Mouse (Mus musculus) c-Kit-positive CD71-positive TER-119-positive erythroid progenitor cells, embryonic 14.5 days (primary cell): Measurements from ENCODE around the gene Ino80b.

ENCODE experiments used
- DNase-seq: peaks from one replicate; pipeline ENCODE4 v3.0.0-alpha.2; 2013; ENCODE audit warnings: low spot score

The Ino80b gene

GRCm38 (mm10) chr6:83140044-83140443 is 14.8 kb upstream of the Ino80b start:
- no peak for DNase-seq

DNA sequence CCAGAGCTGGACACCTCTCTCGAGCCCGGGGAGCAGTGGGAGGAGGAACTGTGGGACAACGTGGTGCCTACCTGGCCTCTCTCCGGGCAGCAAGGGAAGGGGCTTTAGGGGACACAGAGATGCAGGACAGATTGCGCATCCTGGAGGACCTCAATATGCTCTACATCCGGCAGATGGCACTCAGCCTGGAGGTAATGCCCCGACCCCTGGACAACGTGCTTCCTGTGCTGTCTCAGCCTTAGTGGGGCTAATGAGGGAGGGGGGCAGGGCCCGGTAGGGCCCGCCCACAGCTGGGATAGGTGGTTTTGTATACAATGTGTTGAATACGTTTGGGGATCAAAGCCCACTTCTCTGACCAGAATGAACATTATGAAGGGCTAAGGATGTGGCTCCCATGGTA is 12.8 kb upstream of the Ino80b start:
- no peak for DNase-seq

DNA sequence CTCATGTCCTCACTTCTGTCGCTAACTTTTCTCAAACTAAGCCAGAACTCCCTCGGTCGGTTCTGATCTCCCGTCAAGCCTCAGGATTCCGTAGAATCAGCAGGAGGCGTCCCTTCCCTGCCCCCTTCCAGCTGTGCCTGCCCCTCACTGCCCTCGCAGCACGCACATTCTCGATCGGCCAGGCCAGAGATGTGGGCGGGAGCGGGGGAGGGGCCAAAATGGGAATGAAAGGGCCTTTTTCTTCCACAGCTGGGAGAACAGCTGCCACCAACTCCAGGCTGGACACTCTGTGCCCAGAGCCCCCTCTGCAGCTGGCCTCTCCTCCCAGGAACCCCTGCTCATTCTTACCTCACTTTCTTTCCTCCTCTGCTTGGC is 12.3 kb upstream of the Ino80b start:
- no peak for DNase-seq

- DNase-seq, result no peak
Measured at GRCm38 (mm10) chr6:83136881-83137575, 11.8 kb upstream of the Ino80b start.

DNA sequence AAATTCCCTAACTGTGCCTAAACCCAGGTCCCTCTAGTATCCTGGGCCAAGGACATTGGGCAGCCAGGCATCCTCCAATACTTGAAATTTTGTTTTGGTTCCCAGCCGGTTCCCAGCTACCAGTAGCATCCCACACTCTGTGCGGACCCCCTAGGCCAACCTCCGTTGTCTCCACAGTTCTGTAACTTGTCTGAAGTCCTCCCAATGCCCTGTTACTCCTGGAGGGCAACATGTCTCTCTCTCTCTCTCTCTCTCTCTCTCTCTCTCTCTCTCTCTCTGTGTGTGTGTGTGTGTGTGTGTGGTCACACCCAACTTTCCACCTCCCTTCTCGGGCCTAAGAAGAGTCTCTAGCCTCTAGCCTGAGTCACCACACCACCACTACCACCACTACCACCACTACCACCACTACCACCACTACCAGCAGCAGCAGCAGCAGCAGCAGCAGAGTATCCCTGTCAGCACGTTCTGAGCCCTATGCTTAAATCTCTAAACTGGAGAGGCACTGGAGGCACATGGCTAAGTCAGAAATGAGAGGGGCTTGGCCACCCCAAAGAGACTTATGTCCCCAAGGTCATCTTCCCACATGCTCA is 11.2 kb upstream of the Ino80b start:
- no peak for DNase-seq

- no peak for DNase-seq
Measured at GRCm38 (mm10) chr6:83135571-83136161, 10.4 kb upstream of the Ino80b start.

- DNase-seq, result no peak
Measured at GRCm38 (mm10) chr6:83134951-83135513, 9.8 kb upstream of the Ino80b start, which contains the start of gene Rtkn. Gene Rtkn (plus strand): TSS chr6:83135463.

DNA sequence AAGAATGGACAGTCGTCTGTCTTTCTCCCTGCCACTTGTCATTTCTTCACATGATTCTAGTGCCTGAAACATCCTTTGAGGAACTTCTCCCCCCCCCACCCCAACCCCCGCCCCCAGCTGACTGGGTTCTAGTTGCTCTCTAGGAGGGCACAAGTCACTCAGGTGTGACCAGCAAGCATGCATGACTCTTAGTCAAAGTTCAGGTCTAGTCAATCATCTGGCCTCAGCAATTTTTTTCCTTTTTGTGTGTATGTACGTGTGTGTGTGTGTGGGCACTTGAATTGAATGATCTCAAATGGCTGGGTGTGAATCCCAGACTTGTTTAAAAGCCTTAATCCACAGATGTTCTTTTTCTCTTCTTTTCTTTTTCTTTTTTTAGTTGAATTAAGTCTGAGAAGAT is 9.0 kb upstream of the Ino80b start:
- DNase-seq, result no peak

DNA sequence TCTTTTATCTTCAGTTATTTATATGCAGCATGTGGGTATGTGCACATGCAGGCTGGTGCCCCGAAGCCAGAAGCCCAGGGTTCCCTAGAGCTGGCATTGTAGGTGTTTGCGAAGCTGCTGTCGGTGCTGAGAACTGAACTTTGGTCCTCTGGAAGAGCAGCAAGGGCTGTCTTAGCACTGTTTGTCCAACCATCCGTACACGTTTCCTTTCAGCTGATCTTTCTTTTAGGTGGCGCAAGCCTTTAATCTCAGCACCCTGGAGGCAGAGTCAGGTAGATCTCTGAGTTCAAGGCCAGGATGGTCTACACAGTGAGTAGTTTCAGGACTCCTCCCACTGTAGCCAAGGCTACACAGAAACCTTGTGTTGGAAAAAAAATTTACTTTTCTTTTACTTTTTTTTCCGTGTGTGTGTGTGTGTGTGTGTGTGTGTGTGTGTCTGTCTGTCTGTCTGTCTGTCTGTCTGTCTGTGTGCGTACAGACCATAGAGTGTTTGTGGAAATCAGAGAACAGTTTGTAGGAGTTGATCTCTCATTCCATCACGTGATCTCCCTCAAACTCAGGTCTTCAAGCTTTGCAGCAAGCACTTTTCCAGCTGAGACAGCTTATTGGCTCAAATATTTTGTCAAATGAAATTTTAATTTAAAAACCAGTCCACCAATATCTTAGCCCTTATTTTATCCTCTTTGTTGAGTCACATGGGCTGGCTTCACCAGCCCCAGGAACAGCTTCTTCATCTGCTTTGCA is 7.1 kb upstream of the Ino80b start:
- DNase-seq, result no peak

DNA sequence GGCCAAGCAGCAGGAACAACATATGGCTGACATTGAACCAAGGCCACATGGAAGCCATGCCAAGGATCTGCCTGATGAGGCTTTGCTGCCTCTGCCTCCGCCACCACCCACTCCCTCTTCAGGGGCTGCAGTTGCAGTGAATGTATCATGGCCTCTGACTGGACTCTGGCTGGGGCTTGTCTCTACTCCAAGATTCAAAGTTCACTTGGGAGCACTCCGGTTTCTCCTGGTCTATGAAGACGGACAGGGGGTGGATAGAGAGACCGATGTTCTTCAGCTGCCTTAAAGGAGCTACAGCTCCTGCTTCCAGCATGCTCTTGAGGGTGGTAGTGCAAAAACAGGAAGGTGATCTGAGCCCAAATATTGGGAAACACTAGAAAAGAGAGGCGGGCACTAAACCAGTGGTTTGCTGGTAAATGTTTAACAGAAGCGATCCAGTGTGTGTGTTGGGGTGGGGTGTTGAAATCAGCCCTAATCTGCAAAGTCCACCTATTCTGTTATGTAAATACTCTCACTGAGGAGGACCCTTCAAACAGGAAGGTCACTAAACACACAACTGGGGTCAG is 6.3 kb upstream of the Ino80b start:
- no peak for DNase-seq

DNA sequence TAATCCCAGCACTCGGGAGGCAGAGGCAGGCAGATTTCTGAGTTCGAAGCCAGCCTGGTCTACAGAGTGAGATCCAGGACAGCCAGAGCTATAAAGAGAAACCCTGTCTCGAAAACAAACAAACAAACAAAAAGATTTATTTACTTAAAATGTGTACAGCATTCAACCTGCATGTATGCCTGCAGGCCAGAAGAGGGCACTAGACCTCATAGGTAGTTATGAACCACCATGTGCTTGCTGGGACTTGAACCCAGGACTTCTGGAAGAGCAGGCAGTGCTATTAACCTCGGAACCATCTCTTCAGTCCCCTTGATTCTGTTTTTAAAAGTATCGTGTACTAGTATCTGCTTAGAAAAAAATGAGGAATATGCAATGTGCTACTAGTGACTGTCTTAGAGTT is 2.2 kb upstream of the Ino80b start:
- DNase-seq, result no peak

DNA sequence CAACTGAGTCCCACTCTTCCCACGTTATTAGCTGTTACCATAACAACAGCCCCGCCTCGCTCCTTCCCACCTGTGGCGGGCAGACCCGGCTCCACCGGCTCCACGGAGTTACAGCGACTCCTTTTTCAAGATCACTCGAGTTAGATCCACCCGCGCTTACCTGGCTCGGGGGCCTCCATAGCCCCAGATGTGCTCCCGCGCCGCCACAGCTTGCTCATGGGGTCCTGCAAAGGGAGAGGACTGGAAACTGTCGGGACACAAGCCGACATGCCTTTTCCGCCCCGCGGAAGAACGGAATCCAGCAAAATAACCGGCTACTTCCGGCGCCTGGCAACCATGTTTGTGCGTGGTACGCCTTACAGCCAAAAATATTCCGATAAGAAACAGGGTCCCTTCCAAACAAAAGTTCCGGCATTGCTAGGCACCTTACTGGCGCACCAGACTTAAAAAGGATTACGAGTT is 349 bp downstream of the Ino80b start:
- peak; percentile 94 for DNase-seq

DNA sequence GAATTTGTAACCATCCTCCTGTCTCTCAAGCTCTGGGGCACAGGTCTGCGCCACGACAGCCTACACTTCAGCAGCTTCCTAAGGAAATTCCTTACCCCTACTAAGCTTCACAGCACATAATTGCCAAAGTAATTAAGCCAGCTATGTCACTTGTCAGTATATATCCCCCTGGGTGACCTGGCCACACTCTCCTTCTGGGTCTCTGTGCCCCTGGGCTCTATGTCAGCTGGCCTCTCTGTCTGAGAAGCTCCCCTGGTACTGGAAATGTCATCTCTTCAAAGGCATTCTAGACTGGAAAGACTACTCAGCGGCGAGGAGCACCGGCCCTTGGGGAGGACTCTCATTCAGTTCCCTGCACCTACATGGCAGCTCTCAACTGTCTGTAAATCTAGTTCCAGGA is 2.3 kb downstream of the Ino80b start:
- no peak for DNase-seq

GRCm38 (mm10) chr6:83121863-83122710 is 3.1 kb downstream of the Ino80b start:
- DNase-seq, result no peak

GRCm38 (mm10) chr6:83120930-83121862 is 4.0 kb downstream of the Ino80b start, which contains the start of gene Wbp1:
Gene Wbp1 (minus strand): TSS chr6:83121559.
- peak; percentile 97 for DNase-seq

DNA sequence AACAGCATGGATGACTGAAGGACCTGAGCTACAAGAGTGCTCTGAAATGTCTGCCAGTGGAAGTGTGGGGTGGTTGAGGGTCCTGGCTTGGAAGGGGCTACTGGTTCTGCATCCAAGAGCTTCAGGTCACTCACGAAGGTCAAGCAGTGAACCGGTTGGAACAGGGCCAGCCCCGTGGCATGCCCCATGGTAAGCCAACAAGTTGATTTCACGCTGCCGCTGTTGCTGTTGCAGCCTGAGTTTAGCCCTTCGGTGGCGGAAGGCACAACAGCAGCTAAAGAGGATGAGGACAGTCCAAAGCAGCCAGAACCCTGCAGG is 5.5 kb downstream of the Ino80b start:
- no peak for DNase-seq

- no peak for DNase-seq
Measured at GRCm38 (mm10) chr6:83118825-83119733, 6.2 kb downstream of the Ino80b start.

DNA sequence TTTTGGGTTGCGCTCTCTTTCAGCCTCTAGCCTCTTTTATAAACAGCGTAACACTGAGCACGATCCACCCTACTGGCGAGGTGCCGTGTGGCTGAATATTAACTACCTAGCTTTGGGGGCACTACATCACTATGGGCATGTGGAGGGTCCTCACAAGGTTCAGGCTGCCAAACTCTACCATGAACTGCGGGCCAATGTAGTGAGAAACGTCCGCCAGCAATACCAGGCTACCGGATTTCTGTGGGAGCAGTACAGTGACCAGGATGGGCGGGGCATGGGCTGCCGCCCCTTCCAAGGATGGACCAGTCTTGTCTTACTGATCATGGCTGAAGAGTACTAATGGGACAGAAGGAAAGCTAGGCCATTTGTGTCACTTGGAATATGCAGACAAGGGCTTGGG is 6.9 kb downstream of the Ino80b start:
- DNase-seq, result no peak

DNA sequence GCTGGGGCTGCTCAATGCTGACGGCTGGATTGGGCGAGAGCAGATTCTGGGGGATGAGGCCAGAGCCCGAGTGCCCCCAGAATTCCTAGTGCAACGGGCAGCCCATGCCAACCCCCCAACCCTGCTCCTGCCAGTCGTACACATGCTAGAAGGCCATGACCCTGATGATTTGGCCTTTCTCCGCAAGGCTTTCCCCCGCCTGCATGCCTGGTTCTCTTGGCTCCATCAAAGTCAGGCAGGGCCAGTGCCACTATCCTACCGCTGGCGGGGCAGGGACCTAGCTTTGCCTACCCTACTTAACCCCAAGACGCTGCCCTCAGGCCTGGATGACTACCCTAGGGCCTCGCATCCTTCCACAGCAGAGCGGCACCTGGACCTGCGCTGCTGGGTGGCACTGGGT is 7.6 kb downstream of the Ino80b start:
- no peak for DNase-seq
